Mouse (Mus musculus) ovary, postnatal 14 days (tissue): ENCODE measurements at regions not wholly inside any gene's neighbourhood (a gene's known extent, or its start where the extent isn't known, plus 50 kb on each side); places are given as distances from the start of the nearest gene placed in this dataset.
A peak's percentile ranks its signal among the peaks of the same experiment; 100 is the strongest.

Source experiments
- DNase-seq: peaks from one replicate; pipeline ENCODE4 v3.0.0; 2022; ENCODE audit warnings: low spot score

GRCm38 (mm10) chr13:112002661-112003347 is 194.0 kb upstream of the Map3k1 start:
- DNase-seq: no peak

- DNase-seq: no peak
Observed at GRCm38 (mm10) chr13:112003445-112003844, 194.7 kb upstream of the Map3k1 start.

- DNase-seq: no peak
Observed at GRCm38 (mm10) chr13:112004126-112004525, 195.3 kb upstream of the Map3k1 start.

- no peak for DNase-seq
Observed at GRCm38 (mm10) chr13:112005421-112005820, 196.6 kb upstream of the Map3k1 start.

GRCm38 (mm10) chr13:112008806-112009205 is 200.0 kb upstream of the Map3k1 start:
- no peak for DNase-seq

GRCm38 (mm10) chr13:112009288-112009687 is 200.5 kb upstream of the Map3k1 start:
- DNase-seq: no peak

GRCm38 (mm10) chr13:112010464-112010863 is 201.7 kb upstream of the Map3k1 start:
- DNase-seq: no peak

GRCm38 (mm10) chr13:112012640-112013039 is 203.8 kb upstream of the Map3k1 start:
- no peak for DNase-seq

- DNase-seq: no peak
Observed at GRCm38 (mm10) chr13:112015083-112015482, 206.3 kb upstream of the Map3k1 start.

- DNase-seq: no peak
Observed at GRCm38 (mm10) chr13:112016280-112016679, 207.5 kb upstream of the Map3k1 start.

GRCm38 (mm10) chr13:112018497-112019281 is 209.9 kb upstream of the Map3k1 start:
- DNase-seq: no peak

GRCm38 (mm10) chr13:112019575-112019974 is 210.8 kb upstream of the Map3k1 start:
- DNase-seq: no peak

- peak; percentile 22 for DNase-seq
Observed at GRCm38 (mm10) chr13:112023171-112023570, 214.4 kb upstream of the Map3k1 start.

GRCm38 (mm10) chr13:112024667-112025585 is 216.1 kb upstream of the Map3k1 start:
- no peak for DNase-seq

GRCm38 (mm10) chr13:112025586-112025950 is 216.8 kb upstream of the Map3k1 start:
- DNase-seq: no peak

GRCm38 (mm10) chr13:112027736-112028135 is 218.9 kb upstream of the Map3k1 start:
- DNase-seq: no peak

- no peak for DNase-seq
Observed at GRCm38 (mm10) chr13:112031061-112031460, 222.3 kb upstream of the Map3k1 start.

- DNase-seq: no peak
Observed at GRCm38 (mm10) chr13:112031631-112032320, 223.0 kb upstream of the Map3k1 start.

GRCm38 (mm10) chr13:112037731-112038380 is 229.1 kb upstream of the Map3k1 start:
- no peak for DNase-seq

- no peak for DNase-seq
Observed at GRCm38 (mm10) chr13:112038556-112039304, 229.9 kb upstream of the Map3k1 start.
